Mouse (Mus musculus): ENCODE data around the gene Megf8.

Gene Megf8

GRCm38 (mm10) chr7:25381284-25381680 is 64.3 kb downstream of the Megf8 start:
- no peak for DNase-seq (ENCODE audit: low spot score in 2 of 2)

GRCm38 (mm10) chr7:25382541-25382940 is 65.6 kb downstream of the Megf8 start:
- DNase-seq (ENCODE audit: low spot score in 2 of 2): no peak

- DNase-seq (ENCODE audit: low spot score in 2 of 2): no peak
Observed at GRCm38 (mm10) chr7:25383385-25383784, 66.4 kb downstream of the Megf8 start.

GRCm38 (mm10) chr7:25383891-25384290 is 66.9 kb downstream of the Megf8 start:
- DNase-seq (ENCODE audit: low spot score in 2 of 2): no peak

- no peak for DNase-seq (ENCODE audit: low spot score in 2 of 2)
Observed at GRCm38 (mm10) chr7:25384318-25384717, 67.4 kb downstream of the Megf8 start.

GRCm38 (mm10) chr7:25384818-25385217 is 67.9 kb downstream of the Megf8 start:
- DNase-seq (ENCODE audit: low spot score in 2 of 2): no peak

GRCm38 (mm10) chr7:25385259-25385658 is 68.3 kb downstream of the Megf8 start:
- DNase-seq (ENCODE audit: low spot score in 2 of 2): no peak

- peak in 1 of 2 experiments; percentile 62 for DNase-seq (ENCODE audit: low spot score in 2 of 2)
Observed at GRCm38 (mm10) chr7:25385850-25386555, 69.0 kb downstream of the Megf8 start.

- DNase-seq (ENCODE audit: low spot score in 2 of 2): no peak
Observed at GRCm38 (mm10) chr7:25387811-25388440, 71.0 kb downstream of the Megf8 start.

- DNase-seq (ENCODE audit: low spot score in 2 of 2): no peak
Observed at GRCm38 (mm10) chr7:25388916-25389315, 72.0 kb downstream of the Megf8 start.

- DNase-seq (ENCODE audit: low spot score in 2 of 2): peak in 1 of 2 experiments; percentile 72
Observed at GRCm38 (mm10) chr7:25390054-25390770, 73.2 kb downstream of the Megf8 start.

GRCm38 (mm10) chr7:25390986-25391385 is 74.0 kb downstream of the Megf8 start:
- DNase-seq (ENCODE audit: low spot score in 2 of 2): no peak

- DNase-seq (ENCODE audit: low spot score in 2 of 2): no peak
Observed at GRCm38 (mm10) chr7:25391856-25392453, 75.0 kb downstream of the Megf8 start.

GRCm38 (mm10) chr7:25392851-25393250 is 75.9 kb downstream of the Megf8 start:
- no peak for DNase-seq (ENCODE audit: low spot score in 2 of 2)

GRCm38 (mm10) chr7:25393451-25394210 is 76.7 kb downstream of the Megf8 start:
- no peak for DNase-seq (ENCODE audit: low spot score in 2 of 2)

- no peak for DNase-seq (ENCODE audit: low spot score in 2 of 2)
Observed at GRCm38 (mm10) chr7:25394754-25395153, 77.8 kb downstream of the Megf8 start.

GRCm38 (mm10) chr7:25395186-25395557 is 78.2 kb downstream of the Megf8 start:
- DNase-seq (ENCODE audit: low spot score in 2 of 2): no peak

GRCm38 (mm10) chr7:25395558-25396521 is 78.9 kb downstream of the Megf8 start:
- peak; percentile 81 to 93 for DNase-seq (ENCODE audit: low spot score in 2 of 2)

- DNase-seq (ENCODE audit: low spot score in 2 of 2): no peak
Observed at GRCm38 (mm10) chr7:25396621-25397020, 79.7 kb downstream of the Megf8 start.

GRCm38 (mm10) chr7:25398610-25399009 is 81.6 kb downstream of the Megf8 start, which contains the start of gene Lipe:
Lipe (minus strand) TSS chr7:25398710.
- DNase-seq (ENCODE audit: low spot score in 2 of 2): no peak
